Mouse (Mus musculus): ENCODE results near the gene Mrpl38.

Gene Mrpl38

DNA sequence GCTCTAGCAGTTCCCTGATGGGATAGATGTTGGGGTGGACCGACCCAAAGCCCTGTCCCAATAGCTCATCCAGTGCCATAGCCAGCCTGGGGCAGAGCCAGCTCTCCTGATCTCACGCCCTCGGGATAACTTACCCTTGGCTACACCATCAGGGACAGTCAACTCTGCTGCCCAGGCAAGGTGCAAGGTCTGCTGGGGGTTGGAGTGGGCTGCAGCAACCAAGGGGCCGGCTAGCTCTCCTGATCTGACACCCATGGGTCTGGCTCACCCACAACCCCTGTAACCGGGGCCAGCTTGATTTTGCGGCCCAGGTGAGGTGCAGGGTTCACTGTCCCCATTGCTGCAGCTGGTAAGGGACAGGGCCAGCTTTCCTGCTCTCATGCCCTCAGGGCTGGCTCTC lies 47.1 kb downstream of the Mrpl38 start:
- no peak for DNase-seq (ENCODE audit: low read depth)

DNA sequence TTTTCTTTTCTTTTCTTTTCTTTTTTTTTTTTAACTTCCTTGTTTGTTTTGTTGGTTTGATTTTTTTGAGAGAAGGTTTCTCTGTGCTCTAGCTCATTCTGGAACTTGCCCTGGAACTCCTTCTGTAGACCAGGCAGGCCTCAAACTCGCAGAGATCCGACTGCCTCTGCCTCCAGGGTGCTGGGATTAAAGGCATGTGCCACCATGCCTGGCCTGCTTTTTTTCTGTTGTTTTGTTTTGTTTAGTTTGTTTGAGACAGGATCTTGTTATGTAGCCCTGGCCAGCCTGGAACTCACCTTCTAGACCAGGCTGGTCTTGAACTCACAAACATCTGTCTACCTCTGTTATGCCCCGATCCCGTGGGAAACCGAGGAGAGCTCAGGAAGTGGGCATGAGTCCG lies 49.1 kb downstream of the Mrpl38 start:
- DNase-seq (ENCODE audit: low read depth), result no peak

DNA sequence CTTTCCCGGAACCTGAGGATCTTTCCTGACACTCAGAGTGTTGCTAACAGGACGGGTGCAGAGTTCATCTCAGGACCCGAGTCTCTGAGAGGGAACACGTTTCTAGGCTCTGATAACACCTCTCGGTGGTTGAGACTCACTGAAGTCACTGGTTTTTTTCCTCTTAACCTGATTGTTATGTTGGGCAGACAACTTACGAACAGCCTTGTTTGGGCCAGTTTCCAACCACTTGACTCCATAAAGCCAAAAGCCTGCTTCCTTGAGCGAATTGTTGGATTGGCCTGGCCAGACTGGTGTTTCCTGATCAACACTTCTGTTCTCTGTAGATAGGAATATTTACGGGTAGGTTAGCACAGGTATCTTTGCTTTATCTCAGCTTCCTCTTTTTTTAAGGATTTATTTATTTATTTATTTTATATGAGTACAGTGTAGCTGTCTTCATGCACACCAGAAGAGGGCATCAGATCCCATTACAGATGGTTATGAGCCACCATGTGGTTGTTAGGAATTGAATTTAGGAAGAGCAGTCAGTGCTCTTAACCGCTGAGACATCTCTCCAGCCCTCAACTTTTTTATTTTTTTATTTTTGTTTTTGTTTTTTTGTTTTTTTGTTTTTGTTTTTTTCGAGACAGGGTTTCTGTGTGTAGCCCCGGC lies 49.8 kb downstream of the Mrpl38 start:
- no peak for DNase-seq (ENCODE audit: low read depth)

DNA sequence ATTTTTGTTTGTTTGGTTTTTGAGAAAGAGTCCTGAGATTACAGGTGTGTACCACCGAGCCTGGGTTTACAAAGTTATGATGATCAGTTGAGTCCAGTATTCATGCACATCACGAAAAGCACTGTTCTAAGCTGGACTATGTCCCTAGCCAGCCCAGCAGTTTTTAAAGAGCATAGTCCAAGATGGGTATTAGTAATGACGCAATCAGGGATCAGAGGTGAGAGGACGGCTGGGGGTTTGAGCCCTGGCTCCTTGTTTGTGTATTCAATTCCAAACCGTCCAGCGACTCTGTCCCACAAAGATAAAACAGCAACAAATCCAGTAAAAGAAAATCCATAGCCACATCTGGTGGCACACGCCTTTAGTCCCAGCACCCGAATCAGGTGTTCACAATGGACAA lies 50.5 kb downstream of the Mrpl38 start:
- no peak for DNase-seq (ENCODE audit: low read depth)

DNA sequence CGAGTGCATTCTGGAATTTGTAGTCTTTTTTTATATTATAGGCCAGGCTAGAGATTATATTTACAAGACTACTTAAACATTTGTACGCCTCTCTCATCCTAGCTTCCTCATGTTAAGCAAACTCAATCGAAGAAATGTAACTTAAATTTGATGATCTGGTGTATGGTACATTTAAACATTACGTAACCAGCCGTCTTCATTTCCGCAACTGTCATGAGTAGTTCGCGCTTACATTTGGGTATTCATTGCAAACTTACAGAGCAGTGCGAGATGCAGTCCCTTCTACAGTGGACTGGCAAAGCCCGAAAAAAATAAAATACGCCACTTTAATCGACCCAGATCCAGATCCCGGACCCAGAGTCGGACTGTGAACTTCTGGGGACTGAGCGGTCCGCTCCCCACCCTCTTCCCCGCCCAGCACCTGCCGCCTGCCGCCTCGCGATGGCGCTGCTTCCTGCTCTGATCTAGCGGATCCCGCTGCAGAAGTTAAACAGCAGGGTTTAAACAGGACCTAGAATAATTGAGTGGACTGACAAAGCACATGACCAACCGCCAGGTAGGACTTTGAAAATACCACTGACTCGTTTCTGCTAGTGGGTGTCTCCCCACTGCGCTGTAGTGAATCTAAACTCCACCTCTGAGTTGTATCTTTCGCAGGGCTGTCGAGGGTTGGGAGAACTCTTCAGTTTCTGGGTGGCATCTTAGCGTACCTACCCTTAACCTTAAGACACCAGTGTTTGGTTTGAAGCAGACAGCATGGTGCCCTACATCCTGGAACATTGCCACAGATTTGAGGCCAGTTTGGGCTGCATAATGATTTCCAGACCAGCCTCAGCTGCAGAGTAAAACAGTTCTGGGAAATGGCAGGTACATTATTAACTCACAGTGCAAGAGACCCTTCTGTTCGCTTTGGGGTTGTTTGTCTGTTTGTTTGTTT lies 51.2 kb downstream of the Mrpl38 start:
- no peak for DNase-seq (ENCODE audit: low read depth)

DNA sequence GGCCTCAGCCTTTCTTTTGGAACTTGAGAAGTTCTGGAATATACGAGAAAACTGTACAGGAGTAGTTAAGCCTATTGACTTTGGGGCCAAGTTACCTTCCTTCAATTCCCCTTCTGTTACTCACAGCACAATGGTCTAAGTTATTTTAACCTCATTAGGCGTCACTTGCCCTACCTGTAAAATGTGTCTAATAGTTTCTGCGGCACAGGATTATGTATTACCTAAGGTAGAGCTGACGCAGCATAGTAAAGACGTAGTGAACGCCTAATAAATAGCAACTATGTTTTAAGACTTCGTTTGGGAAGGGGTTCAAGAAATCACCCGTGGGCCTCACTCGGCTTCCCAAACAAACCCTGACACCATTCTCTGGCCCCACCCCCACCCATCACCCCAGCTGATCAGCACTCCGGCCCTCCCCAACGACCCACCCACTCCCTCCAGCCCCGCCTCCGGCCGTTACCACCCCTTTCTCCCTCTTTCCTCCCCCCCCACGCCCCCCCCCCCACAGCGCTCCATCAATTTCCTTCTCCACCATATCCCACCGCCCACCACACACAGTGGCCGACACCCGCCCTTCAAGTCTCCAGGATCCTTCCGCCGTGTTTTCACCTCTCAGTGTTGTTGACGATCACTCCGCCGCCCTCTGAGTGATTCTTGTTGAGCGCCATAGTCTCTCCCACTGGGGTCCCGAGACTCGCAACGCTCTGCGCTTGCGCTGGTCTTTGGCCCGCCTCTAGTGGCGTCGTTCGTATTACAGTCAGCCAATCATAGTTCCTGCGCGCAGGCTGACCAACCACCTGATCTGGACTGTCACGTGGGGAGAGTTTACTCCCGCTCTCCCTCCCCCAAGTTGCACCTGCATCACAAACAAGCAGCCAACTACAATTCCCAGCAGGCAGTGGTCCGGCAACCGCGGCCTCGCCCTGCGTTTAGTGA lies 52.1 kb downstream of the Mrpl38 start, which contains the start of gene Wbp2:
Gene Wbp2 (minus strand): TSS at position 738 of the 936 bp plus-strand sequence.
- DNase-seq (ENCODE audit: low read depth), result peak; percentile 98

DNA sequence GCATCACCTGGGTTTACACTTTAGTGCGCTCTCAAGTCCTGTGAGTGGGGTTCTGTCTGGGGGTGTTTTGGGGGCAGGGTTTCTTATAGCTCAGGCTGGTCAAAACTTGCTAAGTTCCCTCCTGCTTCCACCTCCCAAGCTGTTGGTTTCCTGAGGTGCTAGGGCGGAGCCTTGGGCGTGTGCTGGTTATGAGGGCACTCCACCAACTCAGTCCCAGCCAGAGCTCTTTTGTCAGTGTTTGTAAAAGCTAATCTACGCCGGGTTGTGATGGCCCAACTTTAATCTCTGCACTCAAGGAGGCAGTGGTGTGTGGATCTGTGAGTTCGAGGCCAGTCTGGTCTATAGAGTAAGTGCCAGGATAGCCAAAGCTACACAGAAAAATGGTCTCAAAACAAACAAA lies 54.5 kb downstream of the Mrpl38 start:
- no peak for DNase-seq (ENCODE audit: low read depth)

DNA sequence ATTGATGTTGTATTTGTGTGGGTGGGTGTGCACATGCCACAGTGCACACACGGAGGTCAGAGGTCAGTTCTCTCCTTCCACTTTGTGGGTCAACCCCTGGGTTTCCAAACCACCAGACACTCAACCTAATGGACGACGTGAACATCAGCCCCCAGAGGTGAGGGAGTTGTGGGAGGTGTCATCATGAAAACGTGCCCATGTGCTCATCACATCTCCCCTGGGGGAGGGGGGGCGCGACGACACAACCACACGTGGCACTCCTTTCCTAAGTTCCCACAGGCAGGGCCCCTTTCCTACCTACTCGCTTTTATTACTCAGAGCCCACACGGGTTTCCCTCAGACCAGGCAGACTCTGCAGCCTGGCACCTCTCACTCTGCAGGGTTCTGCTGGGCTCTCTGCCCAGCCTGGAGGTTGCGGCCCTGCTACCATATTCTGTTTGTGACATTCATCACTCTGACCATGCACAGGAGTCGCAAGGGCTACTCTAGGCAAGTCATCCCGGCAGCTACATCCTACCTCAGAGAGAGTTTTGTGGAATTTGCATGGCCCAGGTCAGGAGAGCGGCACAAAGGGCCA lies 55.5 kb downstream of the Mrpl38 start:
- no peak for DNase-seq (ENCODE audit: low read depth)

Measured in c-Kit-positive CD71-negative TER-119-negative erythroid progenitor cells, embryonic 14.5 days (primary cell).